Mouse (Mus musculus) heart, adult 8-10 months (tissue): ENCODE data around the gene Srrm4. TPM values are rescaled to one million over a fixed set of nuclear protein-coding genes. Genes with fewer than 3 reads are reported as not detected.
"Not testable (repeated sequence)": the region's sequence is repeated elsewhere in the genome, so short reads cannot be mapped to it uniquely, and the experiment has no call there.

Source experiments
- DNase-seq: peaks from one replicate; pipeline ENCODE4 v3.0.0; 2022; ENCODE audit warnings: low spot score
- total RNA-seq, 4 experiments: library from RNA; stranded (reverse); gene quantifications; 2 replicates each; pipeline ENCODE4 v1.2.4; 2022

Srrm4 gene
- total RNA-seq, 4 experiments from 2014 or later, result 8.5 to 17.1 (median 13.6) TPM

DNA sequence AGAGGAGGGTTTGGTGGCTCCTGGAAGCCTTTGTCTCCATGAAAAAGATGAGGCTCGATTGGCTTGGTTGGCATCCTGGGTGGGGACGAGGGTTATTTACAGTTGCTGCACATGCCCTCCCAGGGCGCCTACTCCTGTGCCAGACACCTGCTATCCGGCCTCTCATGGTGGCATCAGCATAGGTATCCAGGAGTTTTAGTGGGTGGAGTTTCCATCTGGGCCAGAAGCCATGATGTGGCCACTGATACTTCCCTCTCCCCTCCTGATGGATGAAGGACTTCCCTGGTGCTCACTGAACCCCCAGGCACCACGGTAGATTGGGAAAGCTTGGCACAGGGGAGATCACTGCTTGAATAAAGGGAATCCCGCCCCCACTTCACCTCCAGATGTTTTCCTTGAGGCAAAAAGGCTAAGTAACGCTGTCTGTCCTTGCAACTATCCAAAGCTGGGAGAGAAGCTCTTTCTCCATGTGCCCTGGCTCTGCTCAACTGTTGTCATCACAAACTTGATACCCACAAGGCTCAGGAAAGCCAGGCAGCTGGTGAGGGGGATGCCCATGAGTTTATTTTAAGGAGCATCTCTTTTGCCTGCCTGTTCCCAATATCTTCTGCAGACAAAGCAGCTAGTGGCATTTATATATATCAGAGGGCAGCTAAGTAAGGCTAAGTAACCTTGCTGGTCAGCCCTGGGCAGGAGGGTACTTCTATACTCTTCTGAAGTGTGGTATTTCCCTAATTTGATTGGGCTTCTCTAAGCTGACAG lies 148.7 kb downstream of the Srrm4 start:
- no peak for DNase-seq

DNA sequence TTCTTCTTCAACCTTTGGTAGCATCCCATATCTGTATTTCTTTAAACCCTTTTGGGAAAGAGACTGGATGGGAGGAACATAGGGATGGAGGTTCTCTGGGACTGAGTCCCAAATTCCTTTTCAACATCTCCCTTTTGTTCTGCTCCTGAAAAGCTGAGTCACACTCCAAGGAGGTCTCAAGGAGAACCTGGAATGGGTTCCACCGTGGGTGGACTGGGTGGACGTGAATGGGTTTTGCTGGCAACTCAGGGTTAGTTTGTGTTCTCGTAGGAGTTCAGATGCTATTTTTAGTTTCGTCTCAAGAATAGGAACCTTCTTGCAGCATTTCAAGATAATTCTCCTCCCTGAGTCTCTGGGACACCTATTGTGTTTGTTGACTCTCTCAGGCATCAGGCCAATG lies 151.4 kb downstream of the Srrm4 start:
- DNase-seq, result no peak

DNA sequence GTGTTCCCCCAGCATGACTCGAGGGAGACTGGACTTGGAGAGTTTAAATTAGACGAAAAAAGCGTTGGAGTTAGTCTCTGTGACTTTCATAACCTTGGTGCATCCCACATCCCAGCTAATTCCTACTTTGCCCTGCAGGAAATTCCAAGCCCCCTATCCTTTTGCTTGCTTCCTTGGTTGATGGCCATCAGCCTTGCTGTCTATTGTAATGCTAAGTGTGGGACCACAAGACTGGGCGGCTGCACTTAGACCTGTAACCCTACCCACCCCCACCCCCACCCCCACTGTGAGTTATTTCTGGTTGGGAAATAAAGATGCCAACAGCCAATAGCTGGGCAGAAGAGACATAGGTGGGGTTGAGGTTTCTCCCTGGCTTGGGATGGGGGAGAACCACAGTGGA lies 153.3 kb downstream of the Srrm4 start:
- DNase-seq, result no peak

DNA sequence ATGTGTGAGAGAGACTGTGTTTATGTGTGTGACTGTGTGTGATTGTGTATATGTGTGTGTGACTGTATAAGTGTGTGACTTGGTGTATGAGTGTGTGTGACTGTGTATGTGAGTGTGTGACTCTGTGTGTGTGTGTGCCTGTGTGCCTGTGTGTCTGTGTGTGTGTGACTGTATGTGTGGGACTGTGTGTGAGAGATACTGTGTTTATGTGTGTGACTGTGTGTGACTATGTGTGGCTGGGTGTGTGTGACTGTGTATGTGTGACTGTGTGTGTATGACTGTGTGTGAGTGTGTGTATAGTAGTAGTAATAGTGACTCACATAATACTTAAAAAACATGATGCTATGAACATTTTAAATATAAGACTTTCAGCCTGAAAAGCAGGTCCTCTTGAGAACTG lies 155.5 kb downstream of the Srrm4 start:
- DNase-seq, result no peak

DNA sequence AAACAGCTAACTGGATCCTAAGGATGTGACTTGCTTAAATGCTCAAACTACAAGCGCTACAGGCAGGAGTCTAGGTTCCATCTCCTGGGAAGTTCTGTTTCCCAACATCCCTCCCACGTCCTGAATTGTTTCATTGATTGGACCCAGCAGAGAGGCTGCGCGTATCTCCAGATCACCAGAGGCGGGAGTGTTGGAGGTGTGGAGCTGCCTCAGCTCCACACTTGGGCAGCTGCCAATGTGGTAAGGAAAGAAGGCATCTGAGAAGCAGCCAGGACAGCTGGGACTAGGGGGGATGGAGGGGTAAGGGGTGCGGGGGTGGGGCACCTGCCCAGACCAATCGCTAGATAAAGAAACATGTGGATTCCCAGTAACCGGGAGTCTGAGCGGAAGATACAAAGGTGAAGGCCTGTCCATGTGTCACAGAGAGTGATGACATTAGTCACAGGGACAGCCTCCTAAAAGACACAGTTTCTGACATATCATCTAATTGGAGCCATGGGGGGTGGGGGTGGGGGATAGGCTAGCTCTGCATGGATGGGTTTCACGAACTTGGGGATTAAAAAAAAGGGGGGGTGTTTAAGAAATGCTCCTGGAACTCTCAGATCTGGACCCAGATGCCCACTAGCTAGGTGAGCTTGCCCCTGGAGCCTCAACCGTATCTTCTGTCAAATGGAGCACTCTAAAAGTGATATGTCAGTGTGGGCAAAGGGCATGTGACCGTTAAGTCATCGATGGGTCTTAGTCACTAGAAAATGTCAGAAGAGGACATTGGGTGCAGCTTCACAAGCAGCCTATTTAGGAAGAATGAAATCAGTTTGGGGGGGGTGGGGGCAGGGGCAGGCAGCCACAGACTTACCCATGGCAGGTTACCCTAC lies 156.4 kb downstream of the Srrm4 start:
- no peak for DNase-seq

DNA sequence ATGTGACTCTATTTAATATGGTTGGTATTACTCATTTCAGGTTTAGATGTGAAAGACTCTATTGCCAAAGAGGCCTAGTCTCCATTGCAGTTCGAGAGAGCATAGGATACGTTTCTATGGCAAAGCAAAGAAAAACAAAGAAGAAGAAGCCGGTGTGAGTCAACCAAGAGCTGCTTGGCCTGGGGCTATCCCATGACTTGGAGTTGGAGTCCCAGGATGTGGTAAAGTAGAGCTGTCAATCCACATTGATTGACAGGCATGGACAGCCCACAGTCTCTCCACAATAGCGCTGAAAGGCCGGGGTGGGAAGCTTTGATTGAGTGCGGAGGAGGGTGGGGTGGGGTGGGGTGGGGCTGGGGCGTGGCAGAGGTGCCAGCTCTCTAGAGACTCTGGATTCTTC lies 158.7 kb downstream of the Srrm4 start:
- no peak for DNase-seq

DNA sequence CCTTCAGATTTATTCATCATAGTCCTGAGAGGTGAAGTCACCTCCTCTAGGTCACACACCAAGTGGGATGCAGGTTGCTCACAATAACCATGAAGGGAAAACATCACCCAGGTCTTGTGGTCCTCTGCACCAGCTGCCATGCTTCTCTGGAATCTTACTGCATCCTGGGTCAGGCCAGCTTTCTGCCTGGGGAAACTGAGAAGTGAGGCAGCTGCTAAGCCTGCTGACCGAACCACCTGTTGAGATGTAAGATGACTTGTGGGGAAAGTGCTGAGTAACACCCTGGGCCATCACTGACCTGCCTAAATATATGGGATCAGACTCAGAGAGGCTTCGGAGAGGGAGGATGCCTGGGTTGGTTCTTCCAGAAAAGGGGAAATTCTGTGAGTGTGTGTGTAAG lies 164.9 kb downstream of the Srrm4 start:
- DNase-seq, result no peak

DNA sequence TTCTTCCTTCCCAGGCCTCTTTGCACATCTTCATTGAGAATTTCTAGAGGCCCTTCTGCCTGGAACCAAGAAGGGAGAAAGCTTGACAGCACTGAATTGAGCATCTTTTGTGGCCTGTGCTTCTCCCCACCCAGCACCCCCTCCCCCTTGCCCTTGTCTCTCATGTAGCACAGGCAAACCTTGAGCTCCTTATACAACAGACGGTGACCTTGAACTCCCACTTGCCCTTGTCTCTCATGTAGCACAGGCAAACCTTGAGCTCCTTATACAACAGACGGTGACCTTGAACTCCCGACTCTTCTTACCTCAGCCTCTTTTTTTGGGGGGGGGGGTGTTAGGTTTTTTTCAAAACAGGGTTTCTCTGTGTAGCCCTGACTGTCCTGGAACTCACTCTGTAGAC lies 165.9 kb downstream of the Srrm4 start:
- DNase-seq, result not testable (repeated sequence)

DNA sequence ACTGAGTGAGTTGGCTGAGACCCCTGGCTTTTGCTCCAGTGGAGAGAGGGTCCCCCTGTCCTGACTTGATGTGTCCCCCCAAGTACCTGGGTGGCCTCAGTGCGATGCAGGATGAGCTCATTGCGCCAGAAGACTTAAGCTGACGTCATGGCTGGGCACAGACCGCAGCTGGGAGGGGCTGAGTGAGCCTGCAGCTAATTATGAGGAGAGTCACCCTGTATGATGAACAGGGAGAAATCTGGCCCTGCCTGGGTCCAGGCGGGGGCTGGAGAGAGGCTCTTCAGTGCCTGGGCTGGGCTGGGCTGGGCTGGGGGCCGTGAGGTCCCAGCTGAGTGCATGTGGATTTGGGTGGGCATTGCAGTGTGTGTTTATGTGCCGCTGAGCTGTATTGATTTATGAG lies 166.3 kb downstream of the Srrm4 start:
- no peak for DNase-seq

DNA sequence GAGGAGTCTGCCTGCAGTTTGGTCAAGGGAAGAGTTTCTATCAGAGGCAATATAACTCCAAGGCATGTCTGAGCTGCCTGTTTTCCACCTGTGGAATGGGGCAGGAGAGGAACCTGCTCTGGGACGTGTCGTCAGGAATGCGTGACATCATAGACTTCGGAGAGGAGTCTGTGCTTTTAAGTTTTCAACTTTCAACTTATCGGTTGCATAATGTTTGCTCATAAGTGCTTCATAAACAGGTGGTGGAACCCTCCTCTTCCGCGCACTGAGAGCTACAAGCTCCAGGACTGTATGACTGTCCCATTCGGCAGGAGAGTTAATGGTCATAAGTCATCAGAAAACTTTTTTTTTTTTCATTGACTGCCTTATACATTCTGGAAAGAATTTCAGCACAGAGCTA lies 167.9 kb downstream of the Srrm4 start:
- no peak for DNase-seq

DNA sequence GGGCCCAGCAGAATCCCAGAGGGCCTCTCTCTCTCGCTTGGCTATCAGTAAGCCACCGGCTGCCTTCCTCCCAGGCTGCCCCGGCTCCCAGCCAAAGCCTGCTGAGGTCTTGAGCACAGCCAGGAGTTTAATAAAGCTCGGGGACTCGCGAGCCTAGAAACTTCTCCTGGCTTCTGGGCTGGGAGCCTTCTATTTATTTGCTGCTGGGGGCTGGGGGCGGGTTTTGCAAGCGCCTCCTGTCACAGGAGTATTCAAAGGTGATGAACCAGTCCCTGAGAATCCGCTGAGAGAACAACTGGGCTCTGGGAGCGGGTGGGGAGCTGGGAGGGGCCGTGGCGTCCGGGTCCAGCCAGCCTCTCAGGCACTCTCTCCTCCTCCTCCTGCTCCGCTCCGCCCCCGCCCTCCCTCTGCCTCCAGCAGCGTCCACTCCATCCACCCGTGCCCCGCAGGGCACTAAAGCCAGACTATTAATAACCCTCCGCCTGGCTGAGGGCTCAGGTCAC lies 168.9 kb downstream of the Srrm4 start, which contains the start of gene Hspb8:
Gene Hspb8 (minus strand): TSS at position 166 of the 503 bp plus-strand sequence.
- peak; percentile 83 for DNase-seq

DNA sequence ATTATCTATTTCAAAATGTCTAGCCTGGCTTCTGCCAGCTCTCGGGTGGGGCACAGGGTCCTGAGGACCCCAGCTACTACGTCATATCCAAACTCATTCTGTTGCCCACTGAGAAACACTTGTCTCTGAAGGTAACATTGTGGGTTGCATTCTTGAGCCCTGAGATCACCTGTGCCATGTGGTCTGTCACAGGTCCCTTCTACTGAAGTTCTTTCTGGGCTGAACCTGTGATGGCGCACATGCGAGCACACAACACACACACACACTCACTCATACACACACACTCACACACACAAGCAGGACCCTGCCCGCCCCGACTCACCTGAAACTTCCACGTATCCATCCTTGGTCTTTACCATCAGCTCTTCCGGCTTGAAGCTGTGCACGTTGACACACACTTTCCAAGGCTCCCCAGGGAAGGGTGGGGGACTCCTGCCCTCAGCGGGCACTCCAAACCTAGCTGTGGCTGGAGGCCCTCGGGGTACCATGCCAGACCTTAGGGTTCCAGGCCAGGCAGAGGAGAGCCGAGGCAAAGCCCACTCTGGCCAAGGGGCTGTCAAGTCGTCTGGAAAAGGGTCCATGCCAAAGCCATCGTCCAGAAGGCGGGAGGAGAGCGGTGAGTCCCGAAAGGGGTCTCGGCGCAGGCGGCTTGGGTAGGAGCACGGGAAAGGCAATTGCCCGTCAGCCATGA lies 169.7 kb downstream of the Srrm4 start:
- no peak for DNase-seq

DNA sequence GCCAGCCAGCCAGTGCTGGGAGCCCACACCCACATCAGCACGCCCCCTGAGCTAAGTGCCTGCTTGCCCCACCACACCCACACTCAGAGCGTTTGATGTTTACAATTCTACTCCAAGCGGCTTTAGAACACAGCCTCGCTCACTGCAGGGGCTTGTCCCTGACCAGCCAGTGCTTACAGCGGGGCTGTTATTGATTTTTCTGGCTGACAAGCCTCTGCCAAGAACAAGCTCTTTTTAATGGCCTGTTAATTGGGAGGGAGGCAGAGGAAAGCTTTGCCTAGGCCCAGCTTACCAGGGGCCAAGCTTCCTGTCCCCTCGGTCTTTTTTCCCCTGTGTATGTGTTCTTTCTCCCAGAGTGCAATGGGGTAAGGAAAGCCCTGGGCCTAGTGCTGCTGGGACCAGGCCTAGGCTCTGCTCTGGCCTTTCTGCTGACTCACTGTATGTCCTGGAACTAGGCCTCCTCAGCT lies 170.8 kb downstream of the Srrm4 start:
- peak; percentile 53 for DNase-seq

DNA sequence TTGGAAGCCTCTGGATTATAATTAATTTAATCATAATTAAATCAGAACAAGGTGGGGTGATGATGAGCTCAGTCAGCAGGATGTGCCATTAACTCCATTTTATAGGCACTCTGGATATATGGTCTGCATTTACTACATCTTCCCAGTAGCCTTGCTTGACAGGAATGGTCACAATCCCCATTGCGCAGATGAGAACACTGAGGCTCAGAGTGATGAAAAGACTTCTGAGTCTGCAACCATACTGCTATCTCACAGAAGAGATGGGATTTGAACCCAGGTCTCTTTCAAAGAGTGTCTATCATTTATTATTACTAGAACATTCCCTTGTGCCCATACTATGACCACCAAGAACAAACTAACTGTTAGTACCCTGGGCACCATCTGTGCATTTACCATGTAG lies 171.4 kb downstream of the Srrm4 start:
- no peak for DNase-seq

DNA sequence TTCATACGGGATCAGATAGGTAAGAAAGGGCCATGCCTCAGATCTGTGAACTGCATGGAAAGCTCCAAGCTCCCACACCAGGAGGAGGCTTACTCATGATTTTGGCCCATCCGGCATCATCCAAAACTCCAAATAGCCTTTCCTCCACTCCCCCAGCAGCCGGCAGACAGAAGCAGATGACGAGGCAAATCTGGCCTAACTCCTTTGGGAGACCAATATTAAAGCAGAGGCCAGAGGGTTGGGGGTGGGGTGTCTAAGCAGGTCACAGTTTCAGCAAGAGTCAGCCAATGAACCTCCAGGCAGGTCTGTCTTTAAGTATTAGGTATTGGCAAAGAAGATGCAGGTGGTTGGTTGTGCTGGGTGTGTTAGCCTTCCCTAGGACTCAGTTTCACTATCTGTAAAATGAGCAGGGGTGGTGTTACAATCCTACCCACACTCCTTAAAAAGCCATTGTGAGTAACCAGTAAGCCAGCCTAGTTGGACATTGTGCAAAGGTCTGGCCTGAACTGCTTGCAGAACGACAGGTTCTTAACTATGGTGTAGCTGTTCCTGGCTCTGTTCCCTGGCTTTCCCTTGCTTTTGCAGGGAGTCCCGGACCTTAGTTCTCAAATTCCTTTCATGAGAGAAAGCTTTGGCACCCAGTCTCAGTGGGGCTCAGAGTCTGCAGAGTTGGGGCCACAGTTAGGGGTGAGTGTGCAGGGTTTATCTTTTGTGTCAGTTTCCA lies 172.1 kb downstream of the Srrm4 start:
- DNase-seq, result peak; percentile 56

DNA sequence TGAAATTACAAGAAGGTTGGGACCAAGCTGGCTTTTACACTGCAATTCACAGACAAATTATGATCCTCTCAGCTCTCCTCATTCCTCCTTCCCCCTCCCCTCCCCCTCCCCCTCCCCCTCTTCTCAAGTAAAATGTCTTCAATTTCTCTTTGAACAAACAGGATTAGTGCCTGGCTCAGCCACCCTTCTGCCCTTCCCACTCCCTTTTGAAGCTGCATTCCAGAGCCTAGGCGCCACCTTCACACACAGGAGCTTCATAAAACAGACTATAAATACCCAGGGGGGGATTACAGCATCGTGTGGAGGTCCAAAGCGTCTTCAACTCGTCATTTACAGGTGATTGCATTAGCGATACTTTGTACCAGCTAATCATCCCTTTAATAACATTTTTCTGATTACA lies 175.4 kb downstream of the Srrm4 start:
- no peak for DNase-seq

DNA sequence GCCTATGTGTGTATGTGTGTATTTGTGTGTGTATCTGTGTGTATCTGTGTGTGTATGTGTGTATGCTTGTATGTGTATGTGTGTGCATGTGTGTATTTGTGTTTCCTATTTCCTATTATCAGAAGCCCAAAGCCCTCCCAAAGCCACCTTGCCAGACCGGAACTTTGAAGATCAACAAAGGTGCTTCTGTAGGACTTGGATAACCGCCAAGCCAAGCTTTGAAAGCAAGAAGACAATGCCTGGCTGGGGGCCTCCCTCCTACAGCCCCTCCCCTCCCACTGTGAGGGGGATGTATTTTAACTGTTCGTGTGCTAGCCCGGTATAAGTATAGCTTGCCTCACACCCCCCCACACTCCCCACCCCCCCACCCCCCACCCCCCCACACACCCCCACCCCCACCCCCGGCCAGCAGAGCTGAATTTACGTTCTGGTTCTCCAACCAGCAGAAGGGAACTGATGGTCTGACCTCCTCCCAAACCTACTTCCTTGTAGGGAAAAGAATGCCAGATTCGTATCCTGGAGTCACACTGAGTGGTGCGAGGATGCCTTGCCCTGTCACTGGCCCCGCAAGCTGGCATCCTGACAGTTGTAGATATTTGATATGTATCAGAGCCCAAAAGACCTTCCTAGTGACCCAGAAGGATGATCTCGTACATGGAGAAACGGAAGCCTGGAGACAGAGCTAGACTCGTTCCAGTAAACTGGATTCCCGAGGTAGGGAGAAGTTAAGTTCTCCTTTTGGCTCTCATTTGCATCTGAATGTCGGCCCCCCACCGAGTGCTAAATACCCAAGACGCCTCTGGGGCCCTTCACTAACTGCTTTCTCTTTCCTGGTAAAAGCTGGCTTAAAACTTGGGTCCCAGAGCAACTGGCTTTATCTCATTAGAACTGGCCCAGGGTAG lies 181.7 kb downstream of the Srrm4 start:
- DNase-seq, result no peak

DNA sequence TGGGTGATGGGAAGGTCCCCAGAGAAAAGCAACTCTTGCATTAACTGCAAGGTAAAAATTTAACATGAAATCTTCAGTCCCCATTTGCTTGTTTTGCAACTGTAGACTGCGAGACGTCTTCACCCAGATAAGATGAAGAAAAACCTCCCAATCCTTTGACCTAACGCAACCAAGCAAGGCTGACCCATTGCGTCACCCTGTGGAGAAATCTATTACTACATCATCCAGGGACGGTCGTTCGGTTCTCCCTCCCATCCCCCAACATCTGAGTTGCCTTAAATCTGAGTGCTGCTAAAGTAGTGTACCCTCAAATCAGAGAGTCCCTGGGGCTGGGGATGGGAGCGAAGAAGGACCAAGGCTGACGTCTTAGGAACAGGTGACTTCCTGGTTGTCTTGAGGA lies 182.7 kb downstream of the Srrm4 start:
- no peak for DNase-seq

DNA sequence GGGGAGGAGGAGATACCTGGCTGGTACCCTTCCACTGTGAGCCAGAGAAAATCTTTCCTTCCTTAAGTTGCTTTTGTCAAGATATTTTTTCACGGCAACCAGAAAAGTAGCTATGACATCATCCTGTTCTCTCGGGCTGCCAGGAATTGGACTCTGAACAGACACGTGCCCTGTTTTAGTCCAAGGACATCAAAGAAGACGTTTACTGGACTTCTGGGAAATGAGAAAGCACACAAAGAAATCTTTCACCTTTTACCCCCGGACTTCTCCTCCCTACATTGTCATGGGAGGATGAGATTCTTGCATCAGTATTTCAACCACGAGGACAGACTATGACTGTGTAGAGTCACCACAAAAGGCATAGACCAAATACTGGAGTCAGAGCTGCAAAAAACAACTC lies 183.7 kb downstream of the Srrm4 start:
- DNase-seq, result no peak

DNA sequence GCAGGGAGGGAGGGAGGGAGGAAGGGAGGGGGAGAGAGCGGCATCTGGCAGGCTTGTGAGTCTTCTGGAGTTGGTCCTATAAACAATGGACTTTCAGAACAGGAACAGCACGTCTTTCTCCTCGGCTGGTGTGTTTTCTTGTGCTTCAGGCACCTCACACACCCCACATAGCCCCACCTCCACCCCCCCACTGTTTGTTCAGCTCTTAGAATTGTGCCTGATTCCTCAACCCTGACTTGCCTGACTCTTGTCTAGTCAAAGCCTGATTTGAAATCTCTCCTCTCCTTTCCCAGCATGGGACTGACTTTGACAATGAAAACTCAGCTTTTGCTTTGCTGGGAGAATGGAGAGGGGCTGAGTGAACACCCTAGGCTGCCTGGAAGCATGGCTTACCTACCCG lies 184.3 kb downstream of the Srrm4 start:
- DNase-seq, result no peak
